Mouse (Mus musculus) layer of hippocampus, postnatal 25 days (tissue): ENCODE results near the gene Grb10. TPM values are rescaled to one million over a fixed set of nuclear protein-coding genes. Genes with fewer than 3 reads are reported as not detected.
A peak's percentile ranks its signal among the peaks of the same experiment; 100 is the strongest.

Experiments
- DNase-seq, 2 experiments: peaks; one replicate each; pipeline ENCODE4 v3.0.0; 2022; ENCODE audit warnings: mixed read lengths in 2 of 2, low spot score in 1 of 2; ENCODE audit errors: extremely low spot score in 1 of 2
- total RNA-seq, 2 experiments: library from RNA; stranded (reverse); gene quantifications; 2 replicates each; pipeline ENCODE4 v1.2.3; 2021

The Grb10 gene
- total RNA-seq, 2 experiments from 2014 or later: 21.6 to 22.0 TPM

DNA sequence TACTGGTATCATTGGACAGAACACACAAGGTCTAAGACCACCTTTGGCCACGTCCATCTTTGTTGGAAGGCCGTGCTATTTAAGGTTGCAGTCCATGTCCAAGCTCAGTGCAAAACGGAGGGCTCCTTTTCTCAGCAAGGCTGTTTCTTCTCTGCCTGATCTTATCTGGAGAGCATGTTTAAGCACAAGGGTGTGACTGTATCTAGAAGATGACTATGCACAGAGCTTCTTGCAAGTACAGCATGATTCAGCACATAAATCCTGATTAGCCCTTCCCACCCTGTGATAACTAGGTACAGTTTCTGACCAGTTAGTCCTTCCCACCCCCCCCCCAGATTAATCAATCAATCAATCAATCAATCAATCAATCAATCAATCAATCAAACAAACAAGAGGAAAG, 115.1 kb downstream of the Grb10 start:
- DNase-seq: no peak

DNA sequence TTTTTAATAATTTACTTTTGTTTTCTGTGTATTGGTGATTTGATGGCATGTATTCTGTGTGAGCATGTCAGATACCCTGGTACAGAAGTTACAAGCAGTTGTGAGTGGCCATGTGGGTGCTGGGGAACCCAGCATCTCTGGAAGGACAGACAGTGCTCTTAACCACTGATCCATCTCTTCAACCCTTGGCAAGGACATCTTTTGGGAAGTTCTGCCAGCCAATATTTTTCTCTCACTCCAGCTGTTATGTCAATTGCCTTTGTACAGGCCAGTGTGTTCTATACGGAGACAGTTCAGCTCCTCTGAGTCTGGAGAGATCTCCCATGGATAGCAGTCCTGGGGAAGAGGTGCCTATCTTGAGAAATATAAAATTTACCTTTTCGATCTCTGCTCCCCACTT, 116.4 kb downstream of the Grb10 start:
- no peak for DNase-seq

DNA sequence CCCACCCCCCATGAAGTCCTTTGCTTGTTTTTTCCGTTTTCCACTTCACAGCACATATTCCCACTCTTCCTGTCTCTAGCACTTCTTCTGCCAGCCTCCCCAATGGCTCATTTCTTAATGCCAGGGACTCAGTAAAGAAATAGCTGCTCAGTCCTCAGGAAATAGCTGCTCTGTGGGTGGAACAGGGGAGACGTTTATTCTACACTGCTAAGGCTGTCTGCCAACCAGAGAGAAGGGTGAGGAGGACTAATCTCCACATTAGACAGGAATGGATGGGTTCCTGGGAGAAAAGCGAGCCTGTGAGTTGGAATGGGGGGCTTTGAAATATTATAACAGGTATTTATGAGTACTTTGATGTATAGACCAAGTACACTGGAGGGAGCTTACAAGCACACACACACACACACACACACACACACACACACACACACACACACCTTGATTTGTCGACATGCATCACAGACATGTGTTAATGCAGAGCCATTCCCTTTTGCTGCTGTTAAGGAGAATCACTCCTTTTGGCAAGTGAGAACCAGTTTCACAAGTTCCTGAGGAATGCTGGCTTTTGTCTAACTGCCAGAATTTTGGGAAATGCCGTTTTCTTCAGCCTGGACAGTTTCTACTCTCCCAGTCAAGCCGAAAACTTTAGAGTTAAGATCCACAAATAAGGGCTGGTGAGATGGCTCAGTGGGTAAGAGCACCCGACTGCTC, 130.6 kb downstream of the Grb10 start:
- no peak for DNase-seq

DNA sequence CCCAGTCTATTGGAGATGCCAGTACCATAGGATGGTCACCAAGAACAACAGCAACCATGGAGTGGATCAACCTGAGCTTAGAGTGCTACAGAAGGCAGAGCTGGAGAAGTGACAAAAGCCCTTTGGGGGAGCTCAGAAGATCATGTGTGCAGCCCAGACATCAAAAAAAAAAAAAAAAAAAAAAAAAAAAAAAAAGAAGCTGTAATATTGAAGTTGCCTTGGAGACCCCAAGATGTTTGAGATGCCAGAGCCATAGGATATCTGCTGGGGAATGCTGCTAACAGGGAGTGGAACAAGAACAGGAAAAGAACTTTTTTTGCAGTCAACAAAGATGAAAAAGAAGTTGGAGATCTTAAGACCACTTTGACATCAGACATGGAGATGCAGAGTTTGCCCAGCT, 133.0 kb downstream of the Grb10 start:
- DNase-seq: no peak

DNA sequence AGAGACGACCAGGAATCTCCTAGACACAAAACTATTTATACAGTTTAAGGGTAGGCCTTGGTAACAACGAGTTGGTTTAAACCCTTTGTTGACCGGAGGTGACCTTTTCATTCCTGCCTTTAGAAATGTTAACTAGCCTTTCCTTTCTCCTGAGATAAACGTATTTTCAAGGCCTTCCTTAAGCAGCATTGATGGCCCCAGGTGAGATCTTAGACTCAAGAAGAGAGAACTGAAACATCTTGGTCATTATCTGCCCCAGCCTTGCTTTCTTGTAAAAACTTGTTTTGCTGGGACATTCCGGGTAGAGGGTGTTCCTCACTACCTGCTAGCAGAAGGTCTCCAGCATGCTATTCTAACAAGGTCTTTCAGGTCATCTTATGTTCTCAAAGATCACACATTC, 133.5 kb downstream of the Grb10 start:
- no peak for DNase-seq

- no peak for DNase-seq
Measured at GRCm38 (mm10) chr11:11901509-11901908, 137.0 kb downstream of the Grb10 start.

GRCm38 (mm10) chr11:11898496-11898895, 140.0 kb downstream of the Grb10 start:
- DNase-seq: no peak

GRCm38 (mm10) chr11:11897645-11898357, 140.7 kb downstream of the Grb10 start, which contains the start of gene Ddc:
Gene Ddc, minus strand, starts transcription at chr11:11898144.
- no peak for DNase-seq

GRCm38 (mm10) chr11:11895479-11895878, 143.0 kb downstream of the Grb10 start:
- DNase-seq: no peak

DNA sequence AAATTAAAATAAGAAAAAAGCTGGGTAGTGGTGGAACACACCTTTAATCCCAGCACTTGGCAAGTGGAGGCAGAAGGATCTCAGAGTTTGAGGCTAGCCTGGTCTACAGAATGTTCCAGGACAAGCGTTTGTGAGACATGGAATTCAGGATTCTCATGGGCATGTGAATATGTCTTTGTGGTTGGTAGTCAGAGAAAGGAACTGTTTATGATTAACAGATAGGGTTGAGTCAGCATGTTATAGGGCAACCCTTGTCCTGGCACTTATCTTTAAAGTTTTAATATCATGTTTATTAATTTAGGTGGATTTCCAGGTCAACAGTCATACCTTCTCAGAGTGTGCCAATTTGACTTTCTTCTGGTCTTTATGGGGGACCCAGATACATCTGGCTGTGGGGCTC, 144.7 kb downstream of the Grb10 start:
- no peak for DNase-seq

DNA sequence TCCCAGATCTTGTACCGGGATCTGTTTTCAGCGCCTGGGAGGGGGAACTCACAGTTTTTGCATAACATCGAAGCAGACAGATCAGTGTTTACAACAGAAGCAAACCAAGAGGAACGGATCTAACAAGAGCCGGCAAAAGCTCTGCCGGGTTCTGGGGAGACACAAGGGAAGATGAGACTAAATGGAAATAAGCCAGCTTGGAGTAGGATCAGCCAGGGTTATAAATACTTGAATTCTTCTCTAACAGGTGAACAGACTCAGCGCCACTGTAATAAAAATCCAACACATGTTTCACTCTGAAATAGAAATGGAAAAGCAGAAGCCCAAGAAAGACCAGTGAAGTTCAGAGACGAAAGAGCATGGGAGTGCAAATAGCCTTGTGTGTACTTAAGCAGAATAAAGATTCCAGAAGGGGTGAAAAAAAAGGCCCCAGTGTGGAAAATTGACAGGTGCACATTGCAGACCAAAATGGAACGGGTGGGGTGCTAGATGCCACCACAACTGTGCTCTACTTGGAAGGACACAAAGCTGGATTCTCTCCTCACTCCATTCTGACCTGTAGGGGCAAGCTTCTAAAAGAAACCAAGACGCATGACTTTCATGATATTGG, 145.4 kb downstream of the Grb10 start:
- no peak for DNase-seq

DNA sequence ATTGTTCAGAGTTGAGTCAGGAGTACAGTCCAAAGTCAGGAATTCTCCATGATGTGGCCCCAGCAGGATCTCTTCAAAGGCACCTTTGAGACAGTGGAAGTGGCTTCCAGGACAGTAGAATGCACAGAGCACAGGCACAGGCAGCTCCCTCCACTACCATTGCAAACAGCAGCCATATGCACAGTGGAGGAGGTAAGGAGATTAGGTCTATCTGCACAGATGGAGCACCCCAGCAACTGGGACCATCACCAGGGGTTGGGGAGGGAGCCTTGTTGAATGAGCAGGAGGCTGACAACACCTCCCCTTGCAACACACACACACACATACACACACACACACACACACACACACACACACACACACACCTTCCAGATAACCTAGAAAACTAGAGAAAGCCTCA, 146.7 kb downstream of the Grb10 start:
- peak in 1 of 2 experiments; percentile 10 for DNase-seq

DNA sequence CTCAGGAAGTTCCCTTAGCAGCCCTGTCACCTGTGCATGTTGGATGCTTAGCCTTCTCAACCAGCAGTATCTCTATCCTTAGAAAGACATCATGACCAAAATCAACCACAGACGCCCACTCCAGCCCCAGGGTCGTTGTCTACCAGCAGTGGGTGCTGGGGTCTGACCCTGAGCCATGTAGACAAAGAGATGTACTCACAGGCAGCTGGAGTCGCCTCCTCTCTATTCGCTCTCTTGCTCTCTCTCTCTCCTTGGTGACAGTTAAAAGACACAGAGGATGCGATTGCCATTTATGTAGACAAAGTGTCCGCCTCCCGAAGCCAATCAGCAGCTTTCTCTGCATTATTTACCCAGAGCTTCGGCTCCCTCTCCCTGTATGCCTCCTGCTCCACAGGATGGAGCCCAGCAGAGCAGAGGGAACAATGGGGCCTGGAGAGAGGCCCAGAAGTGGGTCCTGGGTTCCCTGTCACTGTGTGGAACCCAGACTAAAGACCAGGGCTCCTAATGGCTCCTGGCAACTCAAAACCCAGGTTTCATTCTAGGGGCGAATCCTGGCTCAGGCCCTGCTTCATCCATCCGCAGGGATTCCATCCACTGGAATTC, 148.2 kb downstream of the Grb10 start:
- DNase-seq: no peak

DNA sequence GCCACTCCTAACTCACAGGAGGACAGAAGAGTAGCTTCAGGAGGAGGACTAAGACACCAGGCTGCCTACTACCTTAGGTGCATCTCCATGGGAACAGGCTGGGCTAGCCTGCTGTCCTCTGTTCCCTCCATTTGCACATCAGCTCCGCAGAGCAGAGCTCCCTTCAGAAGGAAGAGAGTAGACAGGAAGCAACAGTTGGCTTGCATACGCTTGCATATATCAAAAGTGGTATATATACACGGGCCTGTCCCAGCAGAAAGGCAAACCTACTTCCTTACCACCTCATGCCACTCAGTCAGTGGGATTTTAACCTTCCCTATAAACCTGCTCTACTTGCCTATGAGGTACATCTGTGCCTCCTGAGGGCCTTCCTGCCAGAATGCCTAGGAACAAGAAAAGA, 149.8 kb downstream of the Grb10 start:
- no peak for DNase-seq

GRCm38 (mm10) chr11:11888051-11888450, 150.4 kb downstream of the Grb10 start:
- no peak for DNase-seq

DNA sequence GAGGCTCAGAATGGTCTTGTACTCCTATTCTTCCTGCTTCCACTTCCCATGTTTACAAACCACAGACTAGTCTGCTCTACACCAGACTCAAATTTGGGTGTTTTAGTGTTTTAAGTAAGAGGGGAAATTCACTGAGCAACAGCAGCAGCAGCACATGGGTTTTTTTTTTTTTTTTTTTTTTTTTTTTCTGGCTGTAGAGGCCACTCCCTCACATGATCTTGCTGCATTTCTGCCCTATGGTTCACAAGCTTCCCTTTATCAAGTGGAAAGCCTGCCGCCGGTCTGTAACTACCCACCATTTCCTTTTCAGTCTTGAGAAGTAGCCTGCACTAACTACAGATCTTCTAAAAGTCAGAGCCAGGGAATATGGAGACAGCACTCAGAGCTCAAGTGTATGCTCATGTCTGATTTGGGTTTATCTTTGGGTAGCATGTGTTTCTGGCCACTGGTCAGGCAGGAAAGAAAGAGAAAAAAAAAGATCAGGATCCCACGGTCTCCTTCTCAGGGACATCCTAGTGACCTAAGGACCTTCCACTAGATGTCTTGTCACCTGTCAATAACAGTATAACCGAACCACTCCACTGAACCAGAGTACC, 152.0 kb downstream of the Grb10 start:
- DNase-seq: no peak

DNA sequence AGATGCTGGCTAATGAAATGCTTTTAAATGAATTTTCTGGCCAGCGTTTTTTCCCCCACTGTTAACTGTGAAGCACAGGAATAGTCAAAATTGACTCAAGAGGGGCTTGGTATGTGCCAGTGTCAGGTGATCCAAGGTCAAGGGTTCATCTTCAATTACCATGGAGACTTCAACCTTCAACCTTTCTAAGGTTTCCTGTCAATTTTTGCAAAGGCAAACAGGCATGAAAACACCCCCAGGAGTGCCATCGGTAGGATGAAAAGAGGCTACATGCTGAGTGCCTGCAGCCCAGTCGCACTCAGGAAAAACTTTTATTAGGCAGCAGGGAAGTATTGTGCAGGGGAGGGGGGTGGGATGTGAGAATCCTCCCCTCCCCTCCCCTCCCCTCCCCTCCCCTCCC, 152.6 kb downstream of the Grb10 start:
- DNase-seq: no peak

GRCm38 (mm10) chr11:11885246-11885643, 153.2 kb downstream of the Grb10 start:
- no peak for DNase-seq

GRCm38 (mm10) chr11:11884533-11885245, 153.8 kb downstream of the Grb10 start:
- no peak for DNase-seq

- no peak for DNase-seq
Measured at GRCm38 (mm10) chr11:11881783-11882155, 156.7 kb downstream of the Grb10 start.
